Mouse (Mus musculus): ENCODE results near the gene Cdc42ep5. TPM values are rescaled to one million over a fixed set of nuclear protein-coding genes. Genes with fewer than 3 reads are reported as not detected.

Gene Cdc42ep5
- polyA plus RNA-seq, 1 experiment from 2014 or later = 30.1 TPM

Other genes with a start within 250 kb of the Cdc42ep5 start
- gene Lilra6, start 249.4 kb downstream of the Cdc42ep5 start, polyA plus RNA-seq (2016; fragmentation: Nextera tagmentation; extraction: Ambion mirVana) = not detected in 2 replicates
- gene Lair1, start 101.7 kb downstream of the Cdc42ep5 start, polyA plus RNA-seq (2016; fragmentation: Nextera tagmentation; extraction: Ambion mirVana) = 0.61 and 0.85 TPM in 2 replicates
- gene Ttyh1, start 45.5 kb downstream of the Cdc42ep5 start, polyA plus RNA-seq (2016; fragmentation: Nextera tagmentation; extraction: Ambion mirVana) = 0.65 and 0.97 TPM in 2 replicates
- gene Leng8, start 27.8 kb downstream of the Cdc42ep5 start, polyA plus RNA-seq (2016; fragmentation: Nextera tagmentation; extraction: Ambion mirVana) = 77.6 and 79.2 TPM in 2 replicates
- gene Leng9, start 14.5 kb downstream of the Cdc42ep5 start, polyA plus RNA-seq (2016; fragmentation: Nextera tagmentation; extraction: Ambion mirVana) = 2.3 and 2.5 TPM in 2 replicates
- 0.08 TPM in 1 of 2 replicates, not detected in the other for gene Lilra5, start 72.9 kb upstream of the Cdc42ep5 start, polyA plus RNA-seq (2016; fragmentation: Nextera tagmentation; extraction: Ambion mirVana)
- gene Ncr1, start 172.9 kb upstream of the Cdc42ep5 start, polyA plus RNA-seq (2016; fragmentation: Nextera tagmentation; extraction: Ambion mirVana) = not detected in 2 replicates
- 0.47 and 1.3 TPM in 2 replicates for gene Gp6, start 232.9 kb upstream of the Cdc42ep5 start, polyA plus RNA-seq (2016; fragmentation: Nextera tagmentation; extraction: Ambion mirVana)

All from heart, embryonic 12.5 days (tissue).